Mouse (Mus musculus) stomach, postnatal 0 days (tissue): Measurements from ENCODE around the gene Fmod. TPM values are rescaled to one million over a fixed set of nuclear protein-coding genes. Genes with fewer than 3 reads are reported as not detected.

Experiments used
- ATAC-seq: fragments of 200-750 bp; cut with Nextera tagmentation; 2 replicates; pipeline ENCODE4 v1.8.0; 2017; ENCODE audit not compliant: low FRiP score, low TSS enrichment
- DNase-seq: peaks from one replicate; pipeline ENCODE4 v3.0.0-alpha.2; 2016; ENCODE audit warnings: low spot score
- H3K27ac ChIP-seq: fragments of 300-500 bp; sonication (generic); replicated peaks from 2 replicates; pipeline ENCODE4 v1.5.1; 2014; ENCODE audit warnings: mild to moderate bottlenecking, control low read depth
- H3K27me3 ChIP-seq: fragments of 300-500 bp; sonication (generic); 2 replicates; pipeline ENCODE4 v1.6.1; 2014; ENCODE audit warnings: low read length; ENCODE audit not compliant: control insufficient read depth, insufficient read depth
- H3K36me3 ChIP-seq: fragments of 300-500 bp; sonication (generic); 2 replicates; pipeline ENCODE4 v1.6.1; 2014; ENCODE audit warnings: low read length, mixed read lengths; ENCODE audit not compliant: control insufficient read depth, insufficient read depth
- H3K4me1 ChIP-seq: fragments of 300-500 bp; sonication (generic); replicated peaks from 2 replicates; pipeline ENCODE4 v1.6.1; 2014; ENCODE audit warnings: antibody characterized with exemption; ENCODE audit not compliant: control insufficient read depth, insufficient read depth
- H3K4me2 ChIP-seq: fragments of 300-500 bp; sonication (generic); replicated peaks from 2 replicates; pipeline ENCODE4 v1.6.1; 2014; ENCODE audit warnings: low read depth, mild to moderate bottlenecking, control low read depth, moderate library complexity
- H3K4me3 ChIP-seq: fragments of 300-500 bp; sonication (generic); 2 replicates; pipeline ENCODE4 v1.5.1; 2014; ENCODE audit warnings: low read depth, low read length, control low read depth
- H3K9ac ChIP-seq: fragments of 300-500 bp; sonication (generic); 2 replicates; pipeline ENCODE4 v1.6.1; 2014; ENCODE audit warnings: mild to moderate bottlenecking, low read length, control low read depth, mixed read lengths
- H3K9me3 ChIP-seq: fragments of 300-500 bp; sonication (generic); 2 replicates; pipeline ENCODE4 v1.6.1; 2016; ENCODE audit warnings: low read length; ENCODE audit not compliant: control insufficient read depth
- CTCF ChIP-seq: IDR thresholded peaks from 2 replicates; pipeline ENCODE4 v1.5.1; 2016; ENCODE audit warnings: antibody characterized with exemption, low read depth, mild to moderate bottlenecking, moderate library complexity
- EP300 ChIP-seq: optimal IDR thresholded peaks from 2 replicates; pipeline ENCODE3; 2016; ENCODE audit warnings: antibody characterized with exemption
- WGBS: fragments of 180-500 bp; shearing (Covaris S2); extraction: QIAGEN DNeasy Blood & Tissue Kit; methylation state at CpG from one replicate; pipeline ENCODE4 v1.1.7; 2014; 5-methylcytosine and 5-hydroxymethylcytosine counted together
- polyA plus RNA-seq: library from polyadenylated mRNA; unstranded; fragments of >200 nt; fragmentation: Nextera tagmentation; extraction: Ambion mirVana; gene quantifications from 2 replicates; pipeline ENCODE4 v1.2.1, GENCODE M21; 2015

Fmod gene
- polyA plus RNA-seq, 1 experiment from 2014 or later, result 9.0 TPM

DNA sequence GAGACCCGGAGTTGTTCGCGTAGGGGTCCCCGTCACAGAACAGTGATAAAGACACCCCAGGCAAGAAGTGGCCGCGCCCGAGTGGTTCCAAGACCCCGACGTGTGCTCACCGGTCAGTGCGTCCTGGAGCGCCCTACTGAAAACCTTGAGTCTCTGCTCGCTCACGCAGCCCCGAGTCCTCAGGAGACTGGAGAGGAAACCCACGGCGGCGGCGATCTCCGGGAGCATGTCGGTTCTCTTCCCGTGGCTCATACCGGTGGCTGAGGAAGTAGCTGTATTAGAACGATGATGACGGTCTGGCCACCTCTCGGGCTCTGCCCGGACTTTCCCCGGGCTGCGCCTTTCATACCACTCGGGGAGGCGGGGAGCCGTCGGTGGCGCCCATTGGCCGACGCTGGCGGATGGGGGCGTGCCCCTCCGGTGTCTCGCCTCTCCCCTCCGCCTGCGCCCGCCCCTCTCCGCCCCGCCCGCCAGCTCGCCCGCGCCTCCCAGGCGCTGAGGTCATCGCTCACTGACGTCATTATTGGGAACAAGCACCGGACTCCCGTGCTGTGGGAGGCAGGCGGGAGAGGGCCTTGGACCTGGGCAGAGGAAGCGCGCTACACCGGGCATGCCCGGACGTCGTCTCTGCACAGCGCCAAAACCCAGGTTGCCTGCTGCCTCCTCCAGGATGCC lies 41.9 kb downstream of the Fmod start, which contains the start of gene Btg2:
Gene Btg2 (minus strand): TSS at position 319 of the 675 bp plus-strand sequence.
- peak within 1 kb of the TSS; percentile 96 for H3K27ac ChIP-seq
- H3K27me3 ChIP-seq, result no peaks in the 10 kb centered on the region
- H3K4me2 ChIP-seq, result peak within 1 kb of the TSS; percentile 84
- peak; percentile 95 for ATAC-seq
- peak within 1 kb of the TSS; percentile 90 for H3K9ac ChIP-seq
- H3K4me1 ChIP-seq, result peaks cover 2% of the 10 kb centered on the region; the same call in 1 of the 2 replicates
- DNase-seq, result peak; percentile 100
- under 1% methylated on average over 62 of the region's 62 CpGs for WGBS
- peaks cover 11% of the 10 kb centered on the region for H3K36me3 ChIP-seq
- peak within 1 kb of the TSS; percentile 82 for H3K4me3 ChIP-seq
- no peak for TF ChIP-seq EP300
- TF ChIP-seq CTCF, result peak; percentile 12; the same call in 1 of the 2 replicates
- H3K9me3 ChIP-seq, result no peaks in the 10 kb centered on the region

DNA sequence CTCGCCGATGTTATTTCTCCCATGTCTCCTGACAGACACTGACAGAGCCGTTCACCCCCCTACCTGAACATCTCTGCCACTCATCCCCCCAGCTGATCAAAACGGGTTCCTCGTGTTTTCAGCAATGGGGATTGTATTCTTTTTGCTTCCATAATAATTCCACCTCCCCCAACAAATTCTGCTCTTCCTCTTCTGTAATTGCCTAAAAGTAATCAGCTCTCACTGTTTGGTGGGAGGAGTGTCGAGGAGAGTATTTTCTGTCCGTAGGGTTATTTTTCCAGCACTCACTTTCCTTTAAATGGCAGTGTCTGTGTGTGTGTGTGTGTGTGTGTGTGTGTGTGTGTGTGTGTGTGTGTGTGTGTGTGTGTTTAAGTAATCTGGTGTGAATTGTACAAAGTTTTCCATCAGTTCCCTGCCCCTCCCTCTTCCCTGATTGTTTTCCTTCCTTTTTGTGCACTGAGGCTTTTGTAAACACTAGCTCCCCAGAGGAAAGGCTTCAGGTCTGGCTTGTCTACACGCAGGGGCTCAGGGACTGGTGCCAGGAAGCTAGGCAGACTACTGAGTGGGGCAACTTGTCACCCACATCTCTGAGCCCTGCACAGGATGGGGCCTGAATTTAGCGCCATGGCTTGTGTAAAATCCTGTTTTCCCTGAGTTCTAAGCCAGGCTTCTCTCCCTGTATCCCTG lies 42.6 kb downstream of the Fmod start:
- H3K9ac ChIP-seq, result peak overlapping the region; percentile 63
- DNase-seq, result peak; percentile 77
- H3K4me3 ChIP-seq, result peak overlapping the region; percentile 82
- peak overlapping the region; percentile 65 for H3K4me2 ChIP-seq
- WGBS, result 6% methylated on average over 9 of the region's 9 CpGs
- H3K27ac ChIP-seq, result peak overlapping the region; percentile 96
- H3K36me3 ChIP-seq, result peaks cover 11% of the 10 kb centered on the region
- no peak for TF ChIP-seq CTCF
- peak; percentile 85 for TF ChIP-seq EP300
- ATAC-seq, result peak; percentile 27; the same call in 1 of the 2 replicates
- H3K4me1 ChIP-seq, result peaks cover under 1% of the 10 kb centered on the region; the same call in 1 of the 2 replicates
- no peaks in the 10 kb centered on the region for H3K27me3 ChIP-seq
- no peaks in the 10 kb centered on the region for H3K9me3 ChIP-seq

DNA sequence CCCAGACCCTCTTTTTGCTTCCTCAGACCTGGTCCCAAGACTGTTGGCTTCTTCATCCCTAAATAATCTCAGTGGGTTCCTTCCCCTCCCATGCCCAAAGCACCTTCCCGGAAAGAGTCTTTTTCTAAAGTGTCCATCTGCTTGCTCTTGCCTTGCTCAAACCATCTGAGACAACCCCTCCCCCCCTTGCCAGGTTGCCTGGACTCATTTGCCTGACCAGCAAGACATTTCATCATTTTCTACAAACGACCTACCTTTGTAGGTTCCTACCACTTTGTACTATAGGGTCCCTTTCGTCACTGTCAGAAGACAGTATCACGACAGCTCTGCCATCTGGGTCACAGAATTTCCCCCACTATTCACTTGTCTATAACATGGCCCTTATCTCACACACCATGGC lies 43.4 kb downstream of the Fmod start:
- no peaks in the 10 kb centered on the region; the same call in 1 of the 2 replicates for H3K4me1 ChIP-seq
- H3K4me3 ChIP-seq, result no peak overlapping the region
- no peaks in the 10 kb centered on the region for H3K9me3 ChIP-seq
- no peak overlapping the region for H3K4me2 ChIP-seq
- no peak for DNase-seq
- no peak for ATAC-seq
- H3K27me3 ChIP-seq, result no peaks in the 10 kb centered on the region
- 84% methylated on average over 4 of the region's 4 CpGs for WGBS
- TF ChIP-seq CTCF, result no peak
- TF ChIP-seq EP300, result no peak
- no peak overlapping the region for H3K9ac ChIP-seq
- H3K27ac ChIP-seq, result peak overlapping the region; percentile 96
- H3K36me3 ChIP-seq, result peaks cover 11% of the 10 kb centered on the region

DNA sequence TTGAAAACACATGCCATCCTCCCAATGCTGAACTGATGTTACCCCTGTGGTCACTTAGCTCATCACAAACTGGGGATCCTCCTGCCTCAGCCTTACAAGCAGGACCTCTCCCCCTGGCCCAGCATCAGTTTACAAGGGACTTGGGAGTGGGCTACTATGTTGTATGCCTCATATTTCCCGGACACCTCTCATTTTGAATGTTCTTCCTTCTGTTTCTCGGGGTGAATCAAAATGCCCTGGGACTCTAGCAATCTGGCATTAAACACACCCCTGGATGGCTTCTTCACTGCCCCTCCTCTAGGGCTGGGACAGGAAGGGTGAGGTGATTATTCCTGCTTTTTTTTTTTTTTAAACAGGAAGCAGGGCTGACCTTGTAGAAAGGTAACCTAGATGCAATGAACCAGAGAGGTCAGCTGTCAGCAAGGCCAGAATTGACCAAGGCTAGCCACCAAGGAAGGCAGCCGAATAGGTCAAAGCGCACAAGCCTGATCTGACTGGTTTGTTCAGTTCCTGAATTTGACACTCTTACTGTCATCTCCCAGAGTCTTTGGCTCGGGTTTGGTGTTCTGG lies 43.9 kb downstream of the Fmod start:
- peaks cover 6% of the 10 kb centered on the region for H3K36me3 ChIP-seq
- H3K4me3 ChIP-seq, result no peak overlapping the region
- DNase-seq, result no peak
- no peaks in the 10 kb centered on the region for H3K9me3 ChIP-seq
- no peaks in the 10 kb centered on the region for H3K27me3 ChIP-seq
- no peaks in the 10 kb centered on the region; the same call in 1 of the 2 replicates for H3K4me1 ChIP-seq
- no peak for ATAC-seq
- WGBS, result 68% methylated on average over 5 of the region's 5 CpGs
- H3K9ac ChIP-seq, result no peak overlapping the region
- TF ChIP-seq CTCF (no peak), EP300 (no peak)
- peak overlapping the region; percentile 96; the same call in 1 of the 2 replicates for H3K27ac ChIP-seq
- H3K4me2 ChIP-seq, result no peak overlapping the region

DNA sequence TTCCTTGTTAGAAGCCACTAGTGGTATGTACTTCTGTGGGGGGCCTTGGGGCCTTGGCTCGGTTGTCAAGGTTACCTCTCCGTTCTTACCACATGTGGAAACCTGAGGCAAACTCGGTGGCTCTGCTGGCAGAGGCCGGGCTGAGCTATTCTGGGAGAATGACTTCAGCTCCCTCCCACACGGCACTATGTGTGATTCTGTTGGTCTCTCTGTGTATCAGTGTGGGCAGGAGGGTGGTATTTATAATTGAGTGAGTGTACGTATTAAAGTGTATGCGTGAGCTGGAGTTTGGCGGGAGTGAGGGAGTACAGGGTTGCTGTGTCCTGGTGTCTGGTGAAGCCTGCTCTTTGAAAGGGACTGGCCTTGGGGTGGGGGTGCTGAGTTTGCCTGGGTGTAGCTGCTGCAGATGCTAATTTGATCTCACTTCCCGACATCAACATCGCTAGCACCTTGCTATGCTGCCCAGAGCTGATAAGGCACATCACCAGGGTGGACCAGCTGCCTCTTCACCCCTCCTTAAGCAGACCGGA lies 46.0 kb downstream of the Fmod start:
- no peak overlapping the region for H3K9ac ChIP-seq
- no peaks in the 10 kb centered on the region for H3K27me3 ChIP-seq
- WGBS, result 54% methylated on average over 11 of the region's 11 CpGs
- H3K4me2 ChIP-seq, result no peak overlapping the region
- no peaks in the 10 kb centered on the region; the same call in none of the 2 replicates for H3K4me1 ChIP-seq
- TF ChIP-seq EP300, result no peak
- TF ChIP-seq CTCF, result no peak
- H3K4me3 ChIP-seq, result no peak overlapping the region
- H3K9me3 ChIP-seq, result no peaks in the 10 kb centered on the region
- H3K36me3 ChIP-seq, result no peaks in the 10 kb centered on the region
- DNase-seq (peak; percentile 58), ATAC-seq (no peak)
- no peak overlapping the region; the same call in 1 of the 2 replicates for H3K27ac ChIP-seq
